Mouse (Mus musculus): Measurements from ENCODE around the gene Dgkz.

- TF ChIP-seq POLR2A (IDR thresholded peaks at IDR 0.05; ENCODE audit: control insufficient read depth, extremely low read depth, insufficient read depth, low read length, poor library complexity) = no peak
- peak; percentile 79; the same call in 1 of the 2 replicates for TF ChIP-seq CTCF (IDR thresholded peaks at IDR 0.05; ENCODE audit: borderline replicate concordance, control insufficient read depth, extremely low read depth, insufficient read depth, low read length, poor library complexity)
These were observed 16.8 kb downstream of the Dgkz start for GRCm38 (mm10) chr2:91958701-91959457.
